Comparison of ENCODE assay signal across 19 mouse cellular contexts in genomic region chr13:108290314-108290713, GRCm38 (mm10).
"Had no signal": no experiment of that assay in that cellular context is flagged by ENCODE, and none has a peak within 500 bp of the region (broad histone marks: within the 10 kb centered on the region; RNA-seq: fewer than 3 reads in every experiment).

No protein-coding gene starts in this region.

- H3K27ac ChIP-seq: kidney, postnatal 0 days; layer of hippocampus, adult 2 months; limb, embryonic 10.5 days; limb, embryonic 13.5 days; liver, embryonic 13.5 days; macrophage; neural tube, embryonic 12.5 days; neural tube, embryonic 15.5 days had no signal

- H3K9me3 ChIP-seq: limb, embryonic 10.5 days; limb, embryonic 13.5 days; liver, embryonic 13.5 days; neural tube, embryonic 12.5 days; neural tube, embryonic 15.5 days had no signal

- H3K4me3 ChIP-seq: layer of hippocampus, adult 2 months; limb, embryonic 10.5 days; limb, embryonic 13.5 days; liver, embryonic 13.5 days; neural tube, embryonic 12.5 days; neural tube, embryonic 15.5 days had no signal

- H3K36me3 ChIP-seq: limb, embryonic 10.5 days; limb, embryonic 13.5 days; liver, embryonic 13.5 days; neural tube, embryonic 12.5 days; neural tube, embryonic 15.5 days had no signal

- ATAC-seq: lung, postnatal 0 days had no signal

- H3K4me2 ChIP-seq: limb, embryonic 13.5 days; liver, embryonic 13.5 days; lung, embryonic 14.5 days; midbrain, embryonic 11.5 days; neural tube, embryonic 12.5 days; neural tube, embryonic 15.5 days had no signal

- H3K4me1 ChIP-seq: limb, embryonic 10.5 days; limb, embryonic 13.5 days; neural tube, embryonic 12.5 days; neural tube, embryonic 15.5 days had no signal

- H3K27me3 ChIP-seq: limb, embryonic 13.5 days; liver, embryonic 13.5 days; neural tube, embryonic 12.5 days; neural tube, embryonic 15.5 days had no signal

- DNase-seq: kidney, postnatal 25 days; layer of hippocampus, adult 9-11 months; liver, embryonic 13.5 days; lung, embryonic 14.5 days; midbrain, embryonic 14.5 days; retina, postnatal 1 day; right cerebral cortex, postnatal 25 days; spleen, adult 18-20 months; thymus, adult 18-20 months; thymus, postnatal 36 days had no signal

- H3K9ac ChIP-seq: limb, embryonic 13.5 days; liver, embryonic 13.5 days; lung, embryonic 14.5 days; neural tube, embryonic 12.5 days; neural tube, embryonic 15.5 days had no signal
